Mouse (Mus musculus): ENCODE measurements at regions not wholly inside any gene's neighbourhood (a gene's known extent, or its start where the extent isn't known, plus 50 kb on each side); places are given as distances from the start of the nearest gene placed in this dataset.
A peak's percentile ranks its signal among the peaks of the same experiment; 100 is the strongest.

DNA sequence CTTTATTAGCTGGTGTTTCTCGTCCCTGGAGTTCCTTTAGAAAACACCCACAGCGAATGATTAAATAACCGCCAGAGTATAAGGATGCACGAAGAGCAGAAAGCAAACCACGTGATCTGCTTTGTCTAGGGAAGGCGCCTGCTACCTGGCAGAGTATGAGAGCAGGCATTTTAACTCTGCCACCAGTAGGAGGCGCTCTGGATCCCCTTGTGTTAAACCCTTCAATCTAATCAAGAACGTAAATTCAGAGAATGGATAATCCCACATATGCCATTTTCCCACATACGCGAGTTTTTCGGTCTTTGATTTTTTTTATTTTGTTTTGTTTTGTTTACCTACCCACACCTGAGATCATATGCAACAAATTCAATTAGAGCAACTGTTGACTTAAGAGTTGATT, 376.1 kb upstream of the Jmjd1c start:
- TF ChIP-seq POLR2A (IDR thresholded peaks at IDR 0.05; ENCODE audit: borderline replicate concordance, extremely low read depth, low read depth, low read length): no peak
- no peak overlapping the region for H3K4me3 ChIP-seq (replicated peaks; ENCODE audit: extremely low read depth, low read depth, low read length)
- DNase-seq: no peak
- 87% methylated on average over 11 of the region's 11 CpGs for WGBS
- no peaks in the 10 kb centered on the region for H3K4me1 ChIP-seq (ENCODE audit: control insufficient read depth, insufficient read depth, low read length)

DNA sequence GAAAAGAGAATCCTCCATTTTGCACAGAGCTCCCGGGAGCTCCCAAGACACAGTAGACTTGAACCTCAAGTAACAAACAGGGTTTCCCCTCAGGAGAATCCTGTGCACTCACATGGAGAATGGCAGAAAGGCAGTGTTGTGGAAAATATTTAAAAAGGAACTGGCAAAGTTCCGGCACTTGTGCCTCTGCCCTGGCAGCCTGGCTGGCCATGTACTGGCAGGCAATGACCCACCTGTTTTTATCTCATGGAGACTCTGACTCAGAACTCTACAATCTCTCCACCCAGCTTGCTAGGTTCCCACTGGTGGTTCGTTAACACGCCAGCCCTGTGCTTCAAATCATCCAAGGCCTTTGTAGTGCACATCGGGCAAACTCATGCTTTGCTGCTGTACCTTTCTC, 362.3 kb upstream of the Jmjd1c start:
- DNase-seq: no peak
- Histone ChIP-seq H3K4me3 (replicated peaks; ENCODE audit: extremely low read depth, low read depth, low read length) (no peak overlapping the region), H3K4me1 (ENCODE audit: control insufficient read depth, insufficient read depth, low read length) (no peaks in the 10 kb centered on the region)
- TF ChIP-seq POLR2A (IDR thresholded peaks at IDR 0.05; ENCODE audit: borderline replicate concordance, extremely low read depth, low read depth, low read length) (no peak), CTCF (IDR thresholded peaks at IDR 0.05; ENCODE audit: insufficient read depth, low read length) (no peak)
- WGBS: 87% methylated on average over 5 of the region's 5 CpGs

DNA sequence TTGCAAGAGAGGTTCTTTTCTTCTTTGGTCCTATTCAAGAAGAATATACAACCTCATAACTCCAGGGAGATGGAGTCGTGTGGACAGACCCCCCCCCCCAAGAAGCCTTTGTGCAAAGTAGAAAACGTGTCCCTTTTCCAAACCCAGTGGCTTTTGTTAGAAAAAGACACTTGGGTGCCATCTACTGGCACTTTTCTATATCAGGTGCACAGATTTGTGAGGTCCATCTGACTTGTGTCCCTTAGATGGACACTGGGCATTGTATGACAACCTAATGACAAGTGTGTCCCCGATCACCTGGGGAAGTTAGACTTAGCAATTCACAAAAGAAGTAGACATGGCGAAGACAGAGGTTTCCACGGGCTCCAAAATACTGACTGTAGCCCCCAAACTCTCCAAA, 361.1 kb upstream of the Jmjd1c start:
- Histone ChIP-seq H3K4me1 (ENCODE audit: control insufficient read depth, insufficient read depth, low read length) (no peaks in the 10 kb centered on the region), H3K4me3 (replicated peaks; ENCODE audit: extremely low read depth, low read depth, low read length) (no peak overlapping the region)
- WGBS: 59% methylated on average over 5 of the region's 5 CpGs
- TF ChIP-seq CTCF (IDR thresholded peaks at IDR 0.05; ENCODE audit: insufficient read depth, low read length) (no peak), POLR2A (IDR thresholded peaks at IDR 0.05; ENCODE audit: borderline replicate concordance, extremely low read depth, low read depth, low read length) (no peak)
- no peak for DNase-seq

DNA sequence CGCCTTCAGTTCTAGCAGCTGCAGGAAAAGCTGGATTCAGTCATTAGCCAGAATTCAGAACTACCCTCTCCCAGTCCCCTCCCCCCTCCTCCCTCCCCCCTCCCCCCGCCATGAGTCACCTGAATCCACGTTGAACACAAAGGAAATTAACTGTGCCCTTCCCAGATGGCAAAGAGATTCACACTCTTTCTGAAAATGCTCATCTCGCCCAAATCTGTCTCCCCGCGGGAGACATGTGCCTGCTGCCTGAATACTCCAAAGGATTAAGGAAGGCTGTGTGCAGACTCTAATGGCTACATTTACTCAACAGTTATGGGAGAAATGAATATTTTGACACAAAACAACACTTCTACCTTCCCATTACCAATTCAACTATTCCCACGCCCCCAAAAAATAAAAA, 356.9 kb upstream of the Jmjd1c start:
- no peak overlapping the region for H3K4me3 ChIP-seq (replicated peaks; ENCODE audit: extremely low read depth, low read depth, low read length)
- no peaks in the 10 kb centered on the region for H3K4me1 ChIP-seq (ENCODE audit: control insufficient read depth, insufficient read depth, low read length)
- no peak for TF ChIP-seq CTCF (IDR thresholded peaks at IDR 0.05; ENCODE audit: insufficient read depth, low read length)
- TF ChIP-seq POLR2A (IDR thresholded peaks at IDR 0.05; ENCODE audit: borderline replicate concordance, extremely low read depth, low read depth, low read length): no peak
- no peak for DNase-seq
- 94% methylated on average over 5 of the region's 7 CpGs for WGBS

DNA sequence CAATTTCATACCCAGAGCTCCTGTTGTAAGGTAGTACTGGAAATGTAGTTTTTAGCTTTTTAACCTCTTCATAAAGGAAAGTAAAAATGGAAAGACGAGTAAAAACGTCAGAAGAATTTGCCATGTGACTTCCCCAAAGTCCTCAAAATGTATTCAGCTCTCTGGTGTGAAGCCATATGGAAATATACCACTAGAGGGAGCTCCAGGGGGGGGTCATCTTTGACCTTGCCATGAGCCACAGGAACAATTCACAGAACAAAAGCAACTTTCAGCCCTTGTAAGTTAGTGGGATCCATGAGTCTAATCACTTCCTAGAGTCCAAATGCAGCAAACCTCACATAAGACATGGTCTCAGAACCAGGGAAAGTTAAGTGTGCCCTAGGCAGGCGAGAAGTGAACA, 354.1 kb upstream of the Jmjd1c start:
- DNase-seq: no peak
- 51% methylated on average over 3 of the region's 3 CpGs for WGBS
- no peak overlapping the region for H3K4me3 ChIP-seq (replicated peaks; ENCODE audit: extremely low read depth, low read depth, low read length)
- H3K4me1 ChIP-seq (ENCODE audit: control insufficient read depth, insufficient read depth, low read length): no peaks in the 10 kb centered on the region
- TF ChIP-seq CTCF (IDR thresholded peaks at IDR 0.05; ENCODE audit: insufficient read depth, low read length) (no peak), POLR2A (IDR thresholded peaks at IDR 0.05; ENCODE audit: borderline replicate concordance, extremely low read depth, low read depth, low read length) (no peak)

DNA sequence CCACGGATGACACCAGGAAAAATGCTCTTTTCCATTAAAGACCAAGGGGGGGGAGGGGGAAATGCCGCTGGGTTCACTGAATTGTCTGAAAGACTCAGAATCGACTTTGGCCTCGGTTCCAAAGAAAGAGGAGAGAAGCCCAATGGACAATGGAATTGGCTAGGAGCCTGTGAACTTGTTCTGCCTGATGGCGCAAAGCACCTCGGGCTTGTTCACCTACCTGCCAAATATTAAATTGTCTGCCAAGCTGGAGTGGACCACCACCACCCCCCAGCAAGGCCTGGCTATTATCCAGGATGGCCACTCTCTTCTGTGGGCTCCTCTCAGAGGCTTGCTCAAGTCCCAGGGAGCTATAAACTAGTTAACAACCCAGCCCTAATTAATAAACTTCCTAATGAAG, 352.7 kb upstream of the Jmjd1c start:
- no peak for TF ChIP-seq CTCF (IDR thresholded peaks at IDR 0.05; ENCODE audit: insufficient read depth, low read length)
- H3K4me1 ChIP-seq (ENCODE audit: control insufficient read depth, insufficient read depth, low read length): no peaks in the 10 kb centered on the region
- no peak overlapping the region for H3K4me3 ChIP-seq (replicated peaks; ENCODE audit: extremely low read depth, low read depth, low read length)
- DNase-seq: no peak
- WGBS: 77% methylated on average over 6 of the region's 6 CpGs

DNA sequence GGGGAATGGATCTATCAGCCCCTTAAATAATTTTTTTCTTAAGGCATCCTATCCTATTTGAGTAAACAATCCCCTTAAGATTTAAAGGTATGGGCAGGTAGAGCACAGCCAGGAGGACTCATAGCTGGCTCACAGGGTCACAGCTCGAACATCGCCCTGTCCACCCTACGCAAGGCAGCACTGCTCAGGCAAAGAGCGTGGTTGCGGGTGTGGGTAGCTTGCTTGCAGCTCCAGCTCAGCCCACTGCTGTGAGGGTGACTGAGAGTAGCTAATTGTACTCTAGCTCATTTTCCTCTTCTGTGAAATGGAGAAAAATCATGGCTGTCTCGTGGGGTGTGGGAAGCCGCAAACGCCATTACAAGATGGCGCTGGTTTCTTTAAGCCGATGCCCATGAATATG, 350.1 kb upstream of the Jmjd1c start:
- H3K4me1 ChIP-seq (ENCODE audit: control insufficient read depth, insufficient read depth, low read length): no peaks in the 10 kb centered on the region
- no peak for DNase-seq
- TF ChIP-seq POLR2A (IDR thresholded peaks at IDR 0.05; ENCODE audit: borderline replicate concordance, extremely low read depth, low read depth, low read length): no peak
- TF ChIP-seq CTCF (IDR thresholded peaks at IDR 0.05; ENCODE audit: insufficient read depth, low read length): no peak
- WGBS: 96% methylated on average over 10 of the region's 10 CpGs
- no peak overlapping the region for H3K4me3 ChIP-seq (replicated peaks; ENCODE audit: extremely low read depth, low read depth, low read length)

DNA sequence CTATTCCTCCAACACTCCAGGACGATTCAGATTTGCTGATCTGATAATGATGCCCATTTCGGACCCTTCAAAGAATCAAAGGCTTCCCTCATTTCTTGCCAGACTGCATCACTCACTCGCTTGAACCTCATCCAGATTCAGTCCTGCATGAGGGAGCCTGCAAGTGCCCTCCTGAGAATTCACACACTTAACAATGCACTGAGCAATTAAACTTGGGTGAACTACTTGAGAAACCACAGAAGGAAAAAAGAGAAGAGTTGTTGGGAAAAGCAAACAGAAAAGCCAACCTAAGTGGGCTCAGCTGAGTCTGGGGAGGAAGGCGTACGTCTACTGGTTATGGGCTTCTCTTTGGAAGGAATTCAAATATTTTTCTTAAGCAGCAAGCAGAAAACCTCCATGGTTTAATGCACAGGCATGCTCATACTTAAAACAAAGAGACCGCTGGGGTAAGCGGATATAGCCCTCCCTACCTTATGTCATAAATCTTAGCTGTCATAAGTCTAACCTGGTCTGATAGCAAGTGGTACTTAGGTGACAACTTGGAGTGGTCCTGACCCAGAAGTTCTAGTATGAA, 343.6 kb upstream of the Jmjd1c start:
- DNase-seq: peak; percentile 16
- WGBS: 68% methylated on average over 7 of the region's 7 CpGs
- Histone ChIP-seq H3K4me3 (replicated peaks; ENCODE audit: extremely low read depth, low read depth, low read length) (no peak overlapping the region), H3K4me1 (ENCODE audit: control insufficient read depth, insufficient read depth, low read length) (no peaks in the 10 kb centered on the region)
- TF ChIP-seq POLR2A (IDR thresholded peaks at IDR 0.05; ENCODE audit: borderline replicate concordance, extremely low read depth, low read depth, low read length) (no peak), CTCF (IDR thresholded peaks at IDR 0.05; ENCODE audit: insufficient read depth, low read length) (no peak)

DNA sequence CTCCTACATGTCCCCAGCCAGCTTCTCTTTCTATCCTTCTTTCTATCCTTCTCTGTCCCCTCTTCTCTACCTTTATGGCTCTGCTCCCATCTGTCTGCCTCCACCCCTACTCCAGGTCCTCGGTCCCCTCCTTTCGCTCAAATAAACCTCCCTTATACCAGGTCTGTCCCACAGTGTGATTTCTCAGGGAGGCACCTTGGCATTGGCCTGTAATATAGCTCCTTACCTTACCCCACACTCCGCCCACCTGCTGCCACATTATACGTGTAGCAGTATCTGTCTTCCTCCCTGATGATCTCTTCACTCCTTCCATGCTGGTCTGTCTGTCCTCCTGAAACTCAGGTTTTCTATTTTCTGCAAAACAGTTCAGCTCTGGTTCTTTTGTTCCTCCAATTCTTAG, 339.1 kb upstream of the Jmjd1c start:
- WGBS: 80% methylated on average over 4 of the region's 4 CpGs
- TF ChIP-seq POLR2A (IDR thresholded peaks at IDR 0.05; ENCODE audit: borderline replicate concordance, extremely low read depth, low read depth, low read length) (no peak), CTCF (IDR thresholded peaks at IDR 0.05; ENCODE audit: insufficient read depth, low read length) (no peak)
- Histone ChIP-seq H3K4me3 (replicated peaks; ENCODE audit: extremely low read depth, low read depth, low read length) (no peak overlapping the region), H3K4me1 (ENCODE audit: control insufficient read depth, insufficient read depth, low read length) (no peaks in the 10 kb centered on the region)
- no peak for DNase-seq

DNA sequence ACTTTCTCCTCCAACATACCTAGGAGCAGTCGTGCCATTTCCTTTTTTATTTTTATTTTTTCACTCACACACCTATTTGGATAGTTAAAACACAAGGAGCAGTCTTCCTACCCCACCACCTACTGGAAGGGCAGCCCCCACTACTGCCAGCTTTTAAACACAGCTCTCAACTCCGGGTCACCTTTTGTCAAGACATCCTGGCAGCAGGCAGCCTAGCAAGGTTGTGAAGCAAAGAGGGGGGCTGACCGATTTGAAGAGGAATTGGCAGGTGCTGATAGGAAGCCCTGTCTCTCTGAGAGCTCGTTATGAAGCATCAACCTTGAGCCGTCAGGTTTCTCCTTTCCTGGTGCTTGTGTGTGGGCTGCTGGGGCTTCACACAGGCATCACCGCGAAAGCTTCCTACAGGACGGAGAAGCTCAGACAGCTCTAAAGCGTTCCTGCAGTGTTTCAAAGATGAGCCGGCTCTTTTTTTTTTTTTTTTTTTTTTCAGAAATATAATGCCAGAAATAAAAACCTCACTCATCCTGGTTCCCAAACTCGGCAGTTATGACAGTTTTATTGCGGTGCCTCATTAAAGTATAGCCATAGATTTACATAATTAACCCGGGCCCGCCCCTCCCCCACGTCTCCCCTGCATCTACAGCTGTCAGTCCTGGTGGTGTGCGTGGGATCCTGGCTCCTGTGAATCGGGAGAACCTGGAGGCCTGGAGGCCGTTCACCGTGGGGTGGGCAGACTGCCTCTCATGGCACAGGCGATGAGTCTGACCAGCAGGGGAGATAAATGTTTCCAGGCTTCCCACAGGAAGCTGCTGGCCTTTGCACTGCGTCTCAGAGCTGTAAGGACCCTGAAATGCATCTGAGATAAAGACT, 325.5 kb upstream of the Jmjd1c start:
- TF ChIP-seq CTCF (IDR thresholded peaks at IDR 0.05; ENCODE audit: insufficient read depth, low read length): no peak
- TF ChIP-seq POLR2A (IDR thresholded peaks at IDR 0.05; ENCODE audit: borderline replicate concordance, extremely low read depth, low read depth, low read length): no peak

More for the DNA sequence above, 325.5 kb upstream of the Jmjd1c start:
- Histone ChIP-seq H3K4me3 (replicated peaks; ENCODE audit: extremely low read depth, low read depth, low read length) (no peak overlapping the region), H3K4me1 (ENCODE audit: control insufficient read depth, insufficient read depth, low read length) (no peaks in the 10 kb centered on the region)
- DNase-seq: no peak
- 35% methylated on average over 21 of the region's 21 CpGs for WGBS

Data from lung, adult 2 months (tissue).